Mouse (Mus musculus): Measurements from ENCODE around the gene Il12rb1. TPM values are rescaled to one million over a fixed set of nuclear protein-coding genes. Genes with fewer than 3 reads are reported as not detected.
A peak's percentile ranks its signal among the peaks of the same experiment; 100 is the strongest.

Il12rb1 gene
- polyA plus RNA-seq, 1 experiment from 2014 or later, result 0.22 TPM

DNA sequence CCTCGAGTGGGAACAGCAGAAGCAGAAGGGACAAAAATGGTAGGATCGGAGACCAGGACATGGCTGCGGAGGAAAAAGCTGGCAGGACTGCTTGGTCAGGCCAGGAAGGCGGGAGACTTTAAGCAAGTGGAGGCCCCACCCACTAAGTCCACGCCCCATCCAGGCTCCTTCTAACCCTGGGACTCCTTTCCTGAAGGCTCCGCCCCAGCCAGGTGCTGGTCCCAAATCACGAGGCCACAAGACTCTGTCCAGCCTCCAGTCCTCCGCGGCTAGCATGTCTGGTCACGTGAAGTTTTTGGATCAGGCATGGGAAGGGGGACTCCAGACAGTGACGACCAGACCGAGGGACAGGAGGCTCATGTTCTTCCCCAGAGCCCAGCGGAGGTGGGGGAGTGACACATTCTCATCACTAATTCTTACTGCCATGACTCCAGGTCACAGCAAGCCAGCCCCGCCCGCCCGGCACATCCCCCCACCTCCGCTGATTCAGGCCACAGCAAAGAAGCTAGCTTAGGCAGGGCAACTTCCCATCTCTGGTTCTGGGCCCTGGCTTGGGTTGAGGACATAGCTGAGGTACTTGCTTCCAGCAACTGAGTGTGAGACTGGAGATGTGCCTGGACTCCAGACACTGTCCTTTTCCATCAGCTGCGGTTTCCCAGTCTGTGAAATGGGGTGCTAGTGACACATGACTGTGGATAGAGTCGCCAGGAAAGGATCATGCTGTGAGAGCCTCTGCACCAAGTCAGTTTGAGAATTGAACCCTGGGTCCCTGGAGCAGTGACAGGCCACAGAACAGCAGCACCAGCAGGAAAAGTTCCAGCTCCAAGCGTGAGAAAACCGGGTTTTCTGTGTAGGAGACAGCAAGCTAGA lies 41.4 kb upstream of the Il12rb1 start:
- H3K27me3 ChIP-seq, result no peaks in the 10 kb centered on the region
- peak; percentile 24 for ATAC-seq (ENCODE audit: insufficient read depth)
- H3K9ac ChIP-seq, result peak overlapping the region; percentile 68
- 13% methylated on average over 21 of the region's 21 CpGs for WGBS (ENCODE audit: insufficient replicate concordance)
- H3K4me2 ChIP-seq, result peak overlapping the region; percentile 95
- H3K9me3 ChIP-seq (replicated peaks), result no peaks in the 10 kb centered on the region
- H3K4me3 ChIP-seq (replicated peaks), result peak overlapping the region; percentile 64
- peaks cover 32% of the 10 kb centered on the region for H3K36me3 ChIP-seq (replicated peaks)
- peaks cover 99% of the 10 kb centered on the region for H3K4me1 ChIP-seq (replicated peaks)
- H3K27ac ChIP-seq (replicated peaks), result peak overlapping the region; percentile 94

DNA sequence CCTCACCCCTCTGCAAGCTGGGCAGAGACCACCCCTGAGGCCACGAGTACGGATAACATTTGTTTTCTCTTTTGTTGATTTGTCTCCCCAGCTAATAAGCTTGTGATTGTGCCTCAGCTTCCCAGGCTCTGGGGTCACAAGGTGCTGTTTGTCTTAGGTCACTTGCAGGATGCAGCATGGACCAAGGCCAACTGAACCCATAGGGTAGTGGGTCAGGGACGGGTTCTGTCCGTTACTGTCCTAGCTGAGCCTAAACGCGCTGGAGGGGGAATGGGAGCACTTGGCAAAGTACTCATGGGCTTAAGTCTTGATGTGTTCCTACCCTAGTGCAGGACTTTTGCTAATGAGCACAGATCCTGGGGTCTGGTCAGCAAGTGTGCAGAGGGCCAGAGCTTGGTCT lies 40.7 kb upstream of the Il12rb1 start:
- peak overlapping the region; percentile 94 for H3K27ac ChIP-seq (replicated peaks)
- no peak overlapping the region for H3K4me2 ChIP-seq
- H3K9ac ChIP-seq, result no peak overlapping the region
- peaks cover 36% of the 10 kb centered on the region for H3K36me3 ChIP-seq (replicated peaks)
- 81% methylated on average over 6 of the region's 6 CpGs for WGBS (ENCODE audit: insufficient replicate concordance)
- no peak overlapping the region for H3K4me3 ChIP-seq (replicated peaks)
- no peak for ATAC-seq (ENCODE audit: insufficient read depth)
- H3K9me3 ChIP-seq (replicated peaks), result no peaks in the 10 kb centered on the region
- H3K4me1 ChIP-seq (replicated peaks), result peaks cover 92% of the 10 kb centered on the region
- no peaks in the 10 kb centered on the region for H3K27me3 ChIP-seq

- H3K36me3 ChIP-seq (replicated peaks), result peaks cover 35% of the 10 kb centered on the region
- ATAC-seq (ENCODE audit: insufficient read depth), result no peak
- no peak overlapping the region for H3K9ac ChIP-seq
- no peak overlapping the region for H3K4me3 ChIP-seq (replicated peaks)
- no peaks in the 10 kb centered on the region for H3K9me3 ChIP-seq (replicated peaks)
- peak overlapping the region; percentile 40; the same call in 1 of the 2 replicates for H3K4me2 ChIP-seq
- H3K27me3 ChIP-seq, result no peaks in the 10 kb centered on the region
- 82% methylated on average over 32 of the region's 32 CpGs for WGBS (ENCODE audit: insufficient replicate concordance)
- H3K27ac ChIP-seq (replicated peaks), result peak overlapping the region; percentile 94
- peaks cover 92% of the 10 kb centered on the region for H3K4me1 ChIP-seq (replicated peaks)
Measured at GRCm38 (mm10) chr8:70768231-70768776, 39.9 kb upstream of the Il12rb1 start.

DNA sequence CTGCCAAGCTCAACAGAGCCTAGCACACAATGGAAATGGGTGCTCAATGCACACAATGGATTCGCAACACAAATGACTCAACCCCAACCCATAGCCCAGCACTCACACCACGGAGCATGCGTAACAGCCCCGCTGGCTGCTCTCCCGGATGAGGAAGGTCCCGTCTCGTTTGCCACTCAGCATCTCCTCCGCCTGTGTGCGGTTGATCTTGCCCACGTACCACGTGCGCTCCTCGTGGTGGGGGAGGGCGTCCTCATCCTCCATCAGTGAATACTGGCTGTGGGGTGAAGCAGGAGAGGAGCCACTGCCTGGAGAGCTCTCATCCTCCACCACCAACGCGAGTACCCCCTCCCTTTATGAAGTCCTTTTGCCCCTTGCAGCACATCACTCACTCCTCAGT lies 39.3 kb upstream of the Il12rb1 start:
- no peaks in the 10 kb centered on the region for H3K9me3 ChIP-seq (replicated peaks)
- peaks cover 92% of the 10 kb centered on the region for H3K4me1 ChIP-seq (replicated peaks)
- H3K36me3 ChIP-seq (replicated peaks), result peaks cover 36% of the 10 kb centered on the region
- no peak overlapping the region for H3K4me3 ChIP-seq (replicated peaks)
- H3K4me2 ChIP-seq, result peak overlapping the region; percentile 40; the same call in 1 of the 2 replicates
- H3K27ac ChIP-seq (replicated peaks), result peak overlapping the region; percentile 48
- no peaks in the 10 kb centered on the region for H3K27me3 ChIP-seq
- no peak overlapping the region; the same call in 1 of the 2 replicates for H3K9ac ChIP-seq
- 78% methylated on average over 16 of the region's 16 CpGs for WGBS (ENCODE audit: insufficient replicate concordance)
- ATAC-seq (ENCODE audit: insufficient read depth), result no peak

DNA sequence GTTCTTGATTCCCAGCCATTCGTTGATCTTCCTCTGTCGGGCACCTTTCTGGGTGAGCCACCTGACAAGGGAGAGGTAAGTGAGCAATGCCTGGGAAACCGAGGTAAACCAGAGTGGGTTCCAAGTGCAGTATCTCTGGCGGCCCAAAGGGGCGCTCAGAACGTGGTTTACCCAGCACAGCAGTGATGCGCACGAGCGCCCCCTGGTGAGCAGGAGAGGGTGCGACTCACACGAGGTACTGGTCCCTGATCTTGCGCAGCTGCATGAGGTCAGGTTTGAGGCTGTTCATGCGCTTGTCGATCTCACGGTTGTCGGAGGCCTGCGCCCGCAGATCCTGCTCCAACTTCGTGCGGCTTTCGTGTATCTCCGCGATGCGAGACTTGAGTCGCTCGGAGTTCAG lies 38.9 kb upstream of the Il12rb1 start:
- H3K36me3 ChIP-seq (replicated peaks), result peaks cover 36% of the 10 kb centered on the region

GRCm38 (mm10) chr8:70769858-70770257 lies 38.4 kb upstream of the Il12rb1 start:
- Histone ChIP-seq H3K4me2 (peak overlapping the region; percentile 40), H3K9ac (peak overlapping the region; percentile 37), H3K4me1 (replicated peaks) (peaks cover 92% of the 10 kb centered on the region), H3K36me3 (replicated peaks) (peaks cover 36% of the 10 kb centered on the region), H3K9me3 (replicated peaks) (no peaks in the 10 kb centered on the region), H3K27ac (replicated peaks) (no peak overlapping the region; the same call in none of the 2 replicates), H3K27me3 (no peaks in the 10 kb centered on the region), H3K4me3 (replicated peaks) (no peak overlapping the region)
- peak; percentile 46 for ATAC-seq (ENCODE audit: insufficient read depth)
- WGBS (ENCODE audit: insufficient replicate concordance), result 28% methylated on average over 12 of the region's 12 CpGs

More for the DNA sequence above, 38.9 kb upstream of the Il12rb1 start:
- Histone ChIP-seq H3K9ac (peak overlapping the region; percentile 37; the same call in 1 of the 2 replicates), H3K27ac (replicated peaks) (peak overlapping the region; percentile 3), H3K4me3 (replicated peaks) (no peak overlapping the region), H3K9me3 (replicated peaks) (no peaks in the 10 kb centered on the region), H3K4me2 (peak overlapping the region; percentile 40), H3K4me1 (replicated peaks) (peaks cover 92% of the 10 kb centered on the region), H3K27me3 (no peaks in the 10 kb centered on the region)
- whole genome bisulfite sequencing (ENCODE audit: insufficient replicate concordance), result under 1% methylated on average over 26 of the region's 26 CpGs
- ATAC-seq (ENCODE audit: insufficient read depth), result peak; percentile 60

- no peak overlapping the region for H3K4me3 ChIP-seq (replicated peaks)
- peaks cover 36% of the 10 kb centered on the region for H3K36me3 ChIP-seq (replicated peaks)
- no peaks in the 10 kb centered on the region for H3K9me3 ChIP-seq (replicated peaks)
- H3K4me1 ChIP-seq (replicated peaks), result peaks cover 92% of the 10 kb centered on the region
- no peak overlapping the region for H3K4me2 ChIP-seq
- H3K9ac ChIP-seq, result no peak overlapping the region
- ATAC-seq (ENCODE audit: insufficient read depth), result no peak
- H3K27ac ChIP-seq (replicated peaks), result no peak overlapping the region
- WGBS (ENCODE audit: insufficient replicate concordance), result 84% methylated on average over 13 of the region's 13 CpGs
- H3K27me3 ChIP-seq, result no peaks in the 10 kb centered on the region
Measured at GRCm38 (mm10) chr8:70770748-70771147, 37.5 kb upstream of the Il12rb1 start.

- WGBS (ENCODE audit: insufficient replicate concordance), result 69% methylated on average over 7 of the region's 7 CpGs
- peaks cover 92% of the 10 kb centered on the region for H3K4me1 ChIP-seq (replicated peaks)
Measured at GRCm38 (mm10) chr8:70771217-70771616, 37.0 kb upstream of the Il12rb1 start.

DNA sequence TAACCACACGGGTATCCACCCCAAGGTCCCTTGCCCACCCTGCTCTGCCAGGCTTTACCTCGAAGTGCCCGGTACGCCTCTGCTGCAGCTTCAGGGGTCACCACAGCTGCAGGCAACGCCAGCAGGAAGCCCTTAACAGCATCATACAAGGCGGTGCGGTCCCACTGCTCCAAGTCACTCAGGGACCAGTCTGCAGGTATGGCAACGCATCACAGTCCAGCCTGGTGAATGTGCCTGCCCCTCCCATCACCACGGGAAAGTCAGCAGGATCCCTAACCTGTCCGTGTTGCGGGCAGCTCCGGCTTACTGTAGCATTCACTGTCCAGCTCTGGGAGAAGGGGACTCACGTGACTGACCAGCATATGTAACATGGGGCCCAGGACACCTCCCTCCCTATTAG lies 36.2 kb upstream of the Il12rb1 start:
- H3K4me3 ChIP-seq (replicated peaks), result no peak overlapping the region
- no peak overlapping the region for H3K9ac ChIP-seq
- peaks cover 36% of the 10 kb centered on the region for H3K36me3 ChIP-seq (replicated peaks)

More at GRCm38 (mm10) chr8:70771217-70771616, 37.0 kb upstream of the Il12rb1 start:
- H3K4me3 ChIP-seq (replicated peaks), result no peak overlapping the region
- H3K36me3 ChIP-seq (replicated peaks), result peaks cover 36% of the 10 kb centered on the region
- no peak overlapping the region for H3K9ac ChIP-seq
- H3K27me3 ChIP-seq, result no peaks in the 10 kb centered on the region
- no peak for ATAC-seq (ENCODE audit: insufficient read depth)
- H3K27ac ChIP-seq (replicated peaks), result no peak overlapping the region
- H3K9me3 ChIP-seq (replicated peaks), result no peaks in the 10 kb centered on the region
- no peak overlapping the region for H3K4me2 ChIP-seq

GRCm38 (mm10) chr8:70772890-70773289 lies 35.4 kb upstream of the Il12rb1 start:
- Histone ChIP-seq H3K4me1 (replicated peaks) (peaks cover 84% of the 10 kb centered on the region), H3K4me3 (replicated peaks) (no peak overlapping the region), H3K27ac (replicated peaks) (no peak overlapping the region), H3K36me3 (replicated peaks) (peaks cover 36% of the 10 kb centered on the region), H3K9ac (no peak overlapping the region), H3K4me2 (no peak overlapping the region), H3K9me3 (replicated peaks) (no peaks in the 10 kb centered on the region), H3K27me3 (no peaks in the 10 kb centered on the region)
- 78% methylated on average over 9 of the region's 9 CpGs for WGBS (ENCODE audit: insufficient replicate concordance)
- no peak for ATAC-seq (ENCODE audit: insufficient read depth)

More for the DNA sequence above, 36.2 kb upstream of the Il12rb1 start:
- Histone ChIP-seq H3K9me3 (replicated peaks) (no peaks in the 10 kb centered on the region), H3K4me2 (no peak overlapping the region), H3K4me1 (replicated peaks) (peaks cover 86% of the 10 kb centered on the region), H3K27me3 (no peaks in the 10 kb centered on the region), H3K27ac (replicated peaks) (no peak overlapping the region)
- ATAC-seq (ENCODE audit: insufficient read depth), result no peak
- WGBS (ENCODE audit: insufficient replicate concordance), result 82% methylated on average over 13 of the region's 13 CpGs

GRCm38 (mm10) chr8:70773410-70773809 lies 34.8 kb upstream of the Il12rb1 start:
- Histone ChIP-seq H3K9me3 (replicated peaks) (no peaks in the 10 kb centered on the region), H3K4me1 (replicated peaks) (peaks cover 84% of the 10 kb centered on the region), H3K36me3 (replicated peaks) (peaks cover 36% of the 10 kb centered on the region), H3K4me2 (no peak overlapping the region), H3K27me3 (no peaks in the 10 kb centered on the region), H3K9ac (no peak overlapping the region), H3K4me3 (replicated peaks) (no peak overlapping the region), H3K27ac (replicated peaks) (no peak overlapping the region)
- no peak for ATAC-seq (ENCODE audit: insufficient read depth)
- WGBS (ENCODE audit: insufficient replicate concordance), result 78% methylated on average over 5 of the region's 5 CpGs
